Mouse (Mus musculus): ENCODE measurements around the gene Pdcl3.

DNA sequence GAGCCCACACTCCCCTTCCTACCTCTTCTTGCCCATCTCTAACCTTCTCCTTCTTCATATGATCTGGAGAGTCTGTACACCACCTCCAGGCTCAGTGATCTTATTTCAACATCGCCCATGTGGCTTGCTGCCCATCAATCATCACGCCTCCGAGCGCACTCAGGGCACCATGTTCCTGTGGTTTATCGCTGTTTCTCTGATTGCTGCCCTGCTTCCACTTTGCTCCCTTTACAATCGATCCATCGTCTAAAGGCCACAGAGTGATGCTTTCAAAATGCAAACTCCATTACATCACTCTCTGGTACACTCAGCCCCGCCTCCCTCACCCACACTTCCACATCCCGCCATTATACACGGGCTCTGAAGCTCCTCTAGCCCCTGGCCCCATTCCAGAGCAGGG, 30.1 kb downstream of the Pdcl3 start:
- TF ChIP-seq CTCF (IDR thresholded peaks at IDR 0.05; ENCODE audit: low read depth, low read length) = no peak
- no peak for TF ChIP-seq POLR2A (IDR thresholded peaks at IDR 0.05; ENCODE audit: insufficient read depth, low read length)
